Mouse (Mus musculus): ENCODE data around the gene Klhdc1.

- TF ChIP-seq CTCF (IDR thresholded peaks at IDR 0.05) = no peak
- TF ChIP-seq POLR2A (IDR thresholded peaks at IDR 0.05; ENCODE audit: insufficient read depth, low read depth, low read length) = no peak
Observed at GRCm38 (mm10) chr12:69207396-69207795, 33.6 kb upstream of the Klhdc1 start.
